Mouse (Mus musculus): ENCODE data around the gene Rarres1. TPM values are rescaled to one million over a fixed set of nuclear protein-coding genes. Genes with fewer than 3 reads are reported as not detected.

Gene Rarres1
- total and polyA plus RNA-seq, 3 experiments: 0.34 TPM; not detected in 2

GRCm38 (mm10) chr3:67524768-67525167 lies 9.4 kb upstream of the Rarres1 start:
- Histone ChIP-seq H3K36me3 (replicated peaks in 1 of 2; ENCODE audit: control insufficient read depth in 1 of 2, insufficient read depth in 1 of 2, low read length in 1 of 2) (no peaks in the 10 kb centered on the region), H3K27ac (ENCODE audit: insufficient read depth, low read depth) (no peak overlapping the region), H3K9ac (ENCODE audit: insufficient read depth, low read depth) (no peak overlapping the region), H3K27me3 (replicated peaks) (no peaks in the 10 kb centered on the region), H3K9me3 (replicated peaks; ENCODE audit: low read length) (no peaks in the 10 kb centered on the region), H3K4me3 (replicated peaks in 1 of 3; ENCODE audit: low read depth in 2 of 3, low read length in 2 of 3, poor library complexity in 1 of 3) (no peak overlapping the region), H3K79me2 (replicated peaks; ENCODE audit: control insufficient read depth, extremely low read depth, insufficient read depth, poor library complexity, severe bottlenecking) (no peaks in the 10 kb centered on the region), H3K4me1 (ENCODE audit: control insufficient read depth in 1 of 2, insufficient read depth in 2 of 2) (peaks cover 5 to 13% of the 10 kb centered on the region in 2 experiments; a peak in 3 of 4 replicates), H3K4me2 (ENCODE audit: insufficient read depth, low read depth, poor library complexity, severe bottlenecking) (no peak overlapping the region)
- 0 out of 2 replicates have a peak, but pooled peaks have one; percentile 25 for TF ChIP-seq EP300 (IDR thresholded peaks at IDR 0.05; ENCODE audit: low read length)
- no peak for TF ChIP-seq CHD1 (IDR thresholded peaks at IDR 0.05; ENCODE audit: low read depth, low read length)
- dilution Hi-C loops (cut with MboI; ENCODE audit: extremely low pct_ligation_motif_present, extremely low pct_unique_long_range_greater_than_20kb, low sequenced_read_pairs): no loop called here
- in situ Hi-C loops (cut with MboI; ENCODE audit: low pct_ligation_motif_present, low pct_unique_long_range_greater_than_20kb, low sequenced_read_pairs): no loop called here
- peak; percentile 62 for DNase-seq (ENCODE audit: extremely low read depth)

- no peak for DNase-seq (ENCODE audit: extremely low read depth)
- H3K4me3 ChIP-seq (replicated peaks in 1 of 3; ENCODE audit: low read depth in 2 of 3, low read length in 2 of 3, poor library complexity in 1 of 3): no peak overlapping the region
- TF ChIP-seq IRF4 (IDR thresholded peaks at IDR 0.05; ENCODE audit: low read depth, low read length): no peak
- no peak for TF ChIP-seq JUN (IDR thresholded peaks at IDR 0.05; ENCODE audit: insufficient read depth, low read depth, low read length)
- no peak for TF ChIP-seq POLR2AphosphoS2 (IDR thresholded peaks at IDR 0.05; ENCODE audit: low read depth, low read length)
- TF ChIP-seq RAD21 (IDR thresholded peaks at IDR 0.05; ENCODE audit: low read depth, low read length): no peak
- TF ChIP-seq ETS1 (conservative IDR thresholded peaks at IDR 0.05; ENCODE audit: low read depth, low read length): no peak
- no peak for TF ChIP-seq E2F4 (IDR thresholded peaks at IDR 0.05; ENCODE audit: insufficient replicate concordance, low read depth, low read length)
- no peak for TF ChIP-seq TBP (conservative IDR thresholded peaks at IDR 0.05; ENCODE audit: low read depth, low read length)
- no peak for TF ChIP-seq POLR2A (IDR thresholded peaks at IDR 0.05; ENCODE audit: low read depth, low read length)
- TF ChIP-seq BHLHE40 (IDR thresholded peaks at IDR 0.05; ENCODE audit: low read depth, low read length): no peak
- no peak for TF ChIP-seq MAZ (IDR thresholded peaks at IDR 0.05; ENCODE audit: low read depth, low read length)
- TF ChIP-seq TCF12 (IDR thresholded peaks at IDR 0.05; ENCODE audit: low read depth, low read length): no peak
- no peak for TF ChIP-seq ZC3H11A (IDR thresholded peaks at IDR 0.05; ENCODE audit: low read depth, low read length)
- TF ChIP-seq MAX (IDR thresholded peaks at IDR 0.05; ENCODE audit: low read length): no peak
- no peak for TF ChIP-seq JUND (conservative IDR thresholded peaks at IDR 0.05; ENCODE audit: low read depth, low read length)
- TF ChIP-seq CTCF (conservative IDR thresholded peaks at IDR 0.05 in 1 of 2, IDR thresholded peaks at IDR 0.05 in 1 of 2; ENCODE audit: low read depth in 2 of 2, low read length in 2 of 2): no peak
- TF ChIP-seq NELFE (IDR thresholded peaks at IDR 0.05; ENCODE audit: low read depth, low read length): no peak
- no peak for TF ChIP-seq ZMIZ1 (IDR thresholded peaks at IDR 0.05; ENCODE audit: low read depth, low read length)
- no peak overlapping the region for H3K27ac ChIP-seq (ENCODE audit: insufficient read depth, low read depth)
- no peaks in the 10 kb centered on the region for H3K27me3 ChIP-seq (replicated peaks)
- H3K9ac ChIP-seq (ENCODE audit: insufficient read depth, low read depth): no peak overlapping the region
- no peaks in the 10 kb centered on the region for H3K79me2 ChIP-seq (replicated peaks; ENCODE audit: control insufficient read depth, extremely low read depth, insufficient read depth, poor library complexity, severe bottlenecking)
- no peak overlapping the region for H3K4me2 ChIP-seq (ENCODE audit: insufficient read depth, low read depth, poor library complexity, severe bottlenecking)
- dilution Hi-C loops (cut with MboI; ENCODE audit: extremely low pct_ligation_motif_present, extremely low pct_unique_long_range_greater_than_20kb, low sequenced_read_pairs) (no loop called here), in situ Hi-C loops (cut with MboI; ENCODE audit: low pct_ligation_motif_present, low pct_unique_long_range_greater_than_20kb, low sequenced_read_pairs) (no loop called here)
- peaks cover 5 to 17% of the 10 kb centered on the region in 2 experiments; a peak in 3 of 4 replicates for H3K4me1 ChIP-seq (ENCODE audit: control insufficient read depth in 1 of 2, insufficient read depth in 2 of 2)
- no peaks in the 10 kb centered on the region for H3K36me3 ChIP-seq (replicated peaks in 1 of 2; ENCODE audit: control insufficient read depth in 1 of 2, insufficient read depth in 1 of 2, low read length in 1 of 2)
- no peaks in the 10 kb centered on the region for H3K9me3 ChIP-seq (replicated peaks; ENCODE audit: low read length)
These were observed 7.4 kb upstream of the Rarres1 start for GRCm38 (mm10) chr3:67522709-67523108.
